Mouse (Mus musculus) ovary, postnatal 10 days (tissue): ENCODE results near the gene Zc3h15.
"Not testable (repeated sequence)": the region's sequence is repeated elsewhere in the genome, so short reads cannot be mapped to it uniquely, and the experiment has no call there.

Experiments used
- DNase-seq: peaks from one replicate; pipeline ENCODE4 v3.0.0; 2022; ENCODE audit warnings: low spot score

The Zc3h15 gene

GRCm38 (mm10) chr2:83644276-83645252 lies at the start of gene Zc3h15:
TSS of gene Zc3h15 (plus strand) at chr2:83644435.
- peak; percentile 82 for DNase-seq

- no peak for DNase-seq
Measured at GRCm38 (mm10) chr2:83620558-83621367, 23.5 kb upstream of the Zc3h15 start.

- DNase-seq, result no peak
Measured at GRCm38 (mm10) chr2:83621511-83621910, 22.7 kb upstream of the Zc3h15 start.

- no peak for DNase-seq
Measured at GRCm38 (mm10) chr2:83622792-83623191, 21.4 kb upstream of the Zc3h15 start.

GRCm38 (mm10) chr2:83624045-83624444 lies 20.2 kb upstream of the Zc3h15 start:
- no peak for DNase-seq

- peak; percentile 45 for DNase-seq
Measured at GRCm38 (mm10) chr2:83625226-83626108, 18.8 kb upstream of the Zc3h15 start.

- DNase-seq, result no peak
Measured at GRCm38 (mm10) chr2:83626881-83627280, 17.4 kb upstream of the Zc3h15 start.

- DNase-seq, result no peak
Measured at GRCm38 (mm10) chr2:83627495-83627894, 16.7 kb upstream of the Zc3h15 start.

- no peak for DNase-seq
Measured at GRCm38 (mm10) chr2:83627932-83628331, 16.3 kb upstream of the Zc3h15 start.

- no peak for DNase-seq
Measured at GRCm38 (mm10) chr2:83641993-83642392, 2.2 kb upstream of the Zc3h15 start.

GRCm38 (mm10) chr2:83648916-83649315 lies 4.7 kb downstream of the Zc3h15 start:
- DNase-seq, result no peak

GRCm38 (mm10) chr2:83652606-83653005 lies 8.4 kb downstream of the Zc3h15 start:
- no peak for DNase-seq

- DNase-seq, result no peak
Measured at GRCm38 (mm10) chr2:83659279-83659678, 15.0 kb downstream of the Zc3h15 start.

GRCm38 (mm10) chr2:83660114-83660513 lies 15.9 kb downstream of the Zc3h15 start:
- no peak for DNase-seq

- DNase-seq, result no peak
Measured at GRCm38 (mm10) chr2:83661351-83661750, 17.1 kb downstream of the Zc3h15 start.

- DNase-seq, result not testable (repeated sequence)
Measured at GRCm38 (mm10) chr2:83665051-83665450, 20.8 kb downstream of the Zc3h15 start.

- DNase-seq, result no peak
Measured at GRCm38 (mm10) chr2:83667430-83667829, 23.2 kb downstream of the Zc3h15 start.

GRCm38 (mm10) chr2:83668052-83668451 lies 23.8 kb downstream of the Zc3h15 start:
- no peak for DNase-seq

- DNase-seq, result no peak
Measured at GRCm38 (mm10) chr2:83669988-83670387, 25.8 kb downstream of the Zc3h15 start.

- DNase-seq, result no peak
Measured at GRCm38 (mm10) chr2:83671843-83672242, 27.6 kb downstream of the Zc3h15 start.

GRCm38 (mm10) chr2:83673067-83673466 lies 28.8 kb downstream of the Zc3h15 start:
- DNase-seq, result no peak

GRCm38 (mm10) chr2:83673843-83674242 lies 29.6 kb downstream of the Zc3h15 start:
- no peak for DNase-seq
